Mouse (Mus musculus) MEL (cell line): ENCODE measurements around the gene Bckdhb. TPM values are rescaled to one million over a fixed set of nuclear protein-coding genes. Genes with fewer than 3 reads are reported as not detected.

Experiments used
- DNase-seq: peaks from one replicate; pipeline ENCODE4 v3.0.0; 2011; ENCODE audit warnings: low read depth, low spot score
- H3K27ac ChIP-seq: 2 replicates; pipeline ENCODE4 v1.5.1; 2012; ENCODE audit warnings: low read depth, mild to moderate bottlenecking, control low read depth, low read length, moderate library complexity; ENCODE audit not compliant: control insufficient read depth
- H3K27me3 ChIP-seq, 2 experiments: fragments of 150-350 bp in 1 of 2; sonication (generic) in 1 of 2; 2 replicates each; pipeline ENCODE4 v1.6.1; 2012; ENCODE audit warnings: low read length in 2 of 2, mild to moderate bottlenecking in 2 of 2, improper control_type of control experiment in 1 of 2, moderate library complexity in 1 of 2; ENCODE audit not compliant: insufficient read depth in 2 of 2, control insufficient read depth in 1 of 2
- H3K36me3 ChIP-seq, 2 experiments: 2 replicates each; pipeline ENCODE4 v1.6.1; 2012 to 2014; ENCODE audit warnings: low read length in 2 of 2, improper control_type of control experiment in 1 of 2, inconsistent platforms in 1 of 2, mild to moderate bottlenecking in 1 of 2; ENCODE audit not compliant: insufficient read depth in 2 of 2, control insufficient read depth in 1 of 2
- H3K4me1 ChIP-seq, 2 experiments: fragments of 150-350 bp in 1 of 2; sonication (generic) in 1 of 2; 2 replicates each; pipeline ENCODE4 v1.6.1; 2012; ENCODE audit warnings: low read length in 2 of 2, improper control_type of control experiment in 1 of 2, mild to moderate bottlenecking in 1 of 2; ENCODE audit not compliant: insufficient read depth in 2 of 2, control insufficient read depth in 1 of 2
- H3K4me3 ChIP-seq, 2 experiments: fragments of 150-350 bp in 1 of 2; sonication (generic) in 1 of 2; 2 replicates each; pipeline ENCODE4 v1.5.1; 2012; ENCODE audit warnings: low read depth in 2 of 2, low read length in 2 of 2, mild to moderate bottlenecking in 2 of 2, moderate library complexity in 2 of 2, control low read depth in 1 of 2, improper control_type of control experiment in 1 of 2; ENCODE audit not compliant: control insufficient read depth in 1 of 2, insufficient read depth in 1 of 2
- H3K79me2 ChIP-seq: 2 replicates; pipeline ENCODE4 v1.6.1; 2012; ENCODE audit warnings: mild to moderate bottlenecking, low read length, moderate library complexity; ENCODE audit not compliant: control insufficient read depth, poor library complexity, insufficient read depth
- H3K9ac ChIP-seq: 2 replicates; pipeline ENCODE4 v1.6.1; 2012; ENCODE audit warnings: low read depth, mild to moderate bottlenecking, control low read depth, low read length, moderate library complexity; ENCODE audit not compliant: control insufficient read depth, poor library complexity, severe bottlenecking
- H3K9me3 ChIP-seq: fragments of 150-350 bp; sonication (generic); replicated peaks from 2 replicates; pipeline ENCODE4 v1.6.1; 2012; ENCODE audit warnings: mild to moderate bottlenecking, low read length, improper control_type of control experiment, moderate library complexity; ENCODE audit not compliant: insufficient read depth
- CTCF ChIP-seq, 3 experiments: IDR thresholded peaks in 2 of 3; conservative IDR thresholded peaks in 1 of 3; 2 replicates each; pipeline ENCODE4 v1.5.1; 2011 to 2012; ENCODE audit warnings: low read length in 3 of 3, low read depth in 2 of 3, mild to moderate bottlenecking in 2 of 3, improper control_type of control experiment in 1 of 3, inconsistent platforms in 1 of 3, mixed read lengths in 1 of 3, moderate library complexity in 1 of 3; ENCODE audit not compliant: control insufficient read depth in 1 of 3, insufficient read depth in 1 of 3, poor library complexity in 1 of 3, severe bottlenecking in 1 of 3
- ELF1 ChIP-seq: IDR thresholded peaks from 2 replicates; pipeline ENCODE4 v1.6.1; 2014; ENCODE audit warnings: low read depth, mild to moderate bottlenecking, inconsistent platforms, low read length, improper control_type of control experiment, moderate library complexity
- ETS1 ChIP-seq: IDR thresholded peaks from 2 replicates; pipeline ENCODE4 v1.6.1; 2012; ENCODE audit warnings: low read depth, mild to moderate bottlenecking, inconsistent platforms, low read length, improper control_type of control experiment, moderate library complexity
- GATA1 ChIP-seq: IDR thresholded peaks from 2 replicates; pipeline ENCODE4 v1.6.1; 2011; ENCODE audit warnings: low read depth, low read length, improper control_type of control experiment
- JUND ChIP-seq: IDR thresholded peaks from 2 replicates; pipeline ENCODE4 v1.6.1; 2011; ENCODE audit warnings: low read depth, mild to moderate bottlenecking, improper control_type of control experiment, low read length
- MYC ChIP-seq: IDR thresholded peaks from 2 replicates; pipeline ENCODE4 v1.6.1; 2011; ENCODE audit warnings: low read depth, mild to moderate bottlenecking, low read length, improper control_type of control experiment, moderate library complexity
- POLR2AphosphoS2 ChIP-seq: IDR thresholded peaks from 2 replicates; pipeline ENCODE4 v1.6.1; 2011; ENCODE audit warnings: low read length, improper control_type of control experiment
- RAD21 ChIP-seq: IDR thresholded peaks from 2 replicates; pipeline ENCODE4 v1.6.1; 2011; ENCODE audit warnings: mild to moderate bottlenecking, low read depth, low read length, improper control_type of control experiment
- RCOR1 ChIP-seq: IDR thresholded peaks from 2 replicates; pipeline ENCODE4 v1.6.1; 2012; ENCODE audit warnings: low read depth, mild to moderate bottlenecking, inconsistent platforms, low read length, improper control_type of control experiment
- SIN3A ChIP-seq: IDR thresholded peaks from 2 replicates; pipeline ENCODE4 v1.6.1; 2012; ENCODE audit warnings: low read length, improper control_type of control experiment, inconsistent platforms
- SMC3 ChIP-seq: IDR thresholded peaks from 2 replicates; pipeline ENCODE4 v1.6.1; 2011; ENCODE audit warnings: low read depth, low read length, improper control_type of control experiment
- USF2 ChIP-seq, 2 experiments: IDR thresholded peaks; 2 replicates each; pipeline ENCODE4 v1.6.1; 2011 to 2012; ENCODE audit warnings: improper control_type of control experiment in 2 of 2, low read length in 2 of 2, borderline replicate concordance in 1 of 2, inconsistent platforms in 1 of 2, low read depth in 1 of 2, mild to moderate bottlenecking in 1 of 2; ENCODE audit not compliant: insufficient read depth in 1 of 2
- ZC3H11A ChIP-seq: IDR thresholded peaks from 2 replicates; pipeline ENCODE4 v1.6.1; 2012; ENCODE audit warnings: low read depth, mild to moderate bottlenecking, inconsistent platforms, low read length, improper control_type of control experiment
- ZKSCAN1 ChIP-seq: IDR thresholded peaks from 2 replicates; pipeline ENCODE4 v1.6.1; 2012; ENCODE audit warnings: low read depth, mild to moderate bottlenecking, inconsistent platforms, low read length, improper control_type of control experiment, moderate library complexity
- ZMIZ1 ChIP-seq: IDR thresholded peaks from 2 replicates; pipeline ENCODE4 v1.6.1; 2012; ENCODE audit warnings: low read depth, mild to moderate bottlenecking, inconsistent platforms, low read length, improper control_type of control experiment, moderate library complexity
- ZNF384 ChIP-seq: IDR thresholded peaks from 2 replicates; pipeline ENCODE4 v1.6.1; 2012; ENCODE audit warnings: low read depth, mild to moderate bottlenecking, inconsistent platforms, low read length, improper control_type of control experiment
- polyA plus RNA-seq, 2 experiments: library from polyadenylated mRNA; stranded (reverse) in 1 of 2; unstranded in 1 of 2; fragments of >175 nt in 1 of 2; fragments of >200 nt in 1 of 2; gene quantifications; 2 replicates each; pipeline versions ENCODE4 v1.2.1 to v1.2.4; 2012; ENCODE audit warnings: low replicate concordance in 2 of 2, low read depth in 1 of 2; ENCODE audit not compliant: insufficient read length in 2 of 2, insufficient read depth in 1 of 2, missing spikeins in 1 of 2
- total RNA-seq: library from RNA; depleted of rRNA; stranded (reverse); fragments of 300-350 nt; gene quantifications from 2 replicates; pipeline ENCODE4 v1.2.3, GENCODE M21; 2012

The Bckdhb gene
- total and polyA plus RNA-seq, 3 experiments, result 15.9 to 26.6 TPM; not detected in 1

GRCm38 (mm10) chr9:83902086-83902485 lies 22.9 kb upstream of the Bckdhb start:
- H3K4me3 ChIP-seq, result no peak overlapping the region
- H3K9me3 ChIP-seq, result no peaks in the 10 kb centered on the region
- no peaks in the 10 kb centered on the region for H3K79me2 ChIP-seq
- H3K4me1 ChIP-seq, result no peaks in the 10 kb centered on the region; a peak in 1 of 4 replicates
- no peak overlapping the region for H3K27ac ChIP-seq
- H3K9ac ChIP-seq, result no peak overlapping the region
- no peaks in the 10 kb centered on the region; a peak in 2 of 4 replicates for H3K27me3 ChIP-seq
- DNase-seq, result no peak
- no peaks in the 10 kb centered on the region for H3K36me3 ChIP-seq
- no peak for TF ChIP-seq MYC

DNA sequence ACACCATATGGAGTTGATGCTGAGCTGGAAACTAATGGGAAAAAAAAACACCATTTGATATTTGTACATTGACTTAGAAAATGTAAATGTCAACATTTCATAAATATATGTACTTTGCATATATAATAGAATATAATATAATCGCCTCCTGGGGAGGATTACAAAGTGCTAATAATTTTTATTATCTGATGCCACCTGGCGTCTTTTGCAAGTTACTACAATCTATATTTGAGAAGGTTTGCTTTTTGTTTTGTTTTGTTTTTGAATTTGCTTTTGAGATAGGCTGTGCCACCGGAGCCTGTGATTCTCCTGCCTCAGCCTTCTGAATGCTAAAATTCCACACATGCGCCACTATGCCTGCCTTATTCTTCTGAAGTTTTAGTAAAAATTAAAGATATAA lies 19.1 kb upstream of the Bckdhb start:
- no peaks in the 10 kb centered on the region for H3K9me3 ChIP-seq
- peaks cover 0 to 4% of the 10 kb centered on the region in 2 experiments; a peak in 2 of 4 replicates for H3K36me3 ChIP-seq
- H3K4me1 ChIP-seq, result peaks cover 0 to 2% of the 10 kb centered on the region in 2 experiments; a peak in 1 of 4 replicates
- H3K27me3 ChIP-seq, result peaks cover 0 to 2% of the 10 kb centered on the region in 2 experiments; a peak in 1 of 4 replicates
- TF ChIP-seq SMC3, result peak; percentile 79
- peak in 1 of 3 experiments; percentile 74; a peak in 3 of 6 replicates for TF ChIP-seq CTCF (IDR thresholded peaks at IDR 0.05 in 2 of 3, conservative IDR thresholded peaks at IDR 0.05 in 1 of 3; ENCODE audit: control insufficient read depth in 1 of 3, insufficient read depth in 1 of 3, low read depth in 2 of 3, low read length in 3 of 3, poor library complexity in 1 of 3, severe bottlenecking in 1 of 3)
- TF ChIP-seq ZC3H11A, result peak; percentile 80
- no peak for TF ChIP-seq ZMIZ1
- TF ChIP-seq RCOR1, result no peak
- TF ChIP-seq ETS1, result no peak
- TF ChIP-seq RAD21, result peak; percentile 87
- no peak for TF ChIP-seq ZNF384
- peak; percentile 18; the same call in 1 of the 2 replicates for TF ChIP-seq SIN3A
- TF ChIP-seq USF2 (IDR thresholded peaks at IDR 0.05; ENCODE audit: borderline replicate concordance in 1 of 2, insufficient read depth in 1 of 2, low read depth in 1 of 2, low read length in 2 of 2), result no peak
- no peak for TF ChIP-seq GATA1
- TF ChIP-seq, all 39 proteins: peak for 5
- peak; percentile 64 for DNase-seq
- Histone ChIP-seq H3K4me3 (peak overlapping the region; percentile 25 to 72; a peak in 3 of 4 replicates), H3K9ac (no peak overlapping the region), H3K79me2 (no peaks in the 10 kb centered on the region), H3K27ac (no peak overlapping the region)

- Histone ChIP-seq H3K9me3 (no peaks in the 10 kb centered on the region), H3K4me3 (peak overlapping the region; percentile 64 to 72), H3K27ac (no peak overlapping the region), H3K79me2 (no peaks in the 10 kb centered on the region), H3K4me1 (peaks cover 0 to 2% of the 10 kb centered on the region in 2 experiments; a peak in 1 of 4 replicates), H3K36me3 (peaks cover 0 to 4% of the 10 kb centered on the region in 2 experiments; a peak in 2 of 4 replicates), H3K27me3 (peaks cover 0 to 4% of the 10 kb centered on the region in 2 experiments; a peak in 1 of 4 replicates), H3K9ac (peak overlapping the region; percentile 62)
- TF ChIP-seq POLR2AphosphoS2 (no peak), ELF1 (no peak), ZKSCAN1 (no peak), MYC (no peak), RCOR1 (no peak), JUND (peak; percentile 92), GATA1 (no peak)
- DNase-seq, result peak; percentile 55
Measured at GRCm38 (mm10) chr9:83907017-83907416, 17.9 kb upstream of the Bckdhb start.
